Mouse (Mus musculus) T-cell, adult 2 months (primary cell): ENCODE measurements at regions not wholly inside any gene's neighbourhood (a gene's known extent, or its start where the extent isn't known, plus 50 kb on each side); places are given as distances from the start of the nearest gene placed in this dataset.
"Not testable (repeated sequence)": the region's sequence is repeated elsewhere in the genome, so short reads cannot be mapped to it uniquely, and the experiment has no call there.

Experiments
- DNase-seq: peaks from one replicate; pipeline ENCODE4 v3.0.0; 2022; ENCODE audit warnings: low spot score

DNA sequence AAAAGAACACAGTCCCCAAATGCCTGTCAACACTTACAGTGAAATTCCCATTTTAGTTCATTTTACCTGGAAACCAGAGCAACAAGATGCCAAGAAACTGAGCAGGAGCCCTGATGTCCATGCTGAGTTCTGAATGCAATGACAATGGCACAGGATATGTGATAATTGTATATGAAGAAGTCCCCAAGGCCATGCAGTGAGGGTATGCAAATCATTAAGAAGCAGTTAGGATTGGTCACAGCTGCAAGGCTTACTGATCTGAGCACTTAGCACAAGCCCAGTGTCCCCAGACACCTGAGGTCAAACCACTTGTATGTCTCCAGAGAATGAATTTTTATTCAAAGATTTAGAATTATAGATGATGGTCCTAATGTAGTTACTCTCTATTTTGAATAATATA, 419.0 kb upstream of the Tacstd2 start:
- not testable (repeated sequence) for DNase-seq

DNA sequence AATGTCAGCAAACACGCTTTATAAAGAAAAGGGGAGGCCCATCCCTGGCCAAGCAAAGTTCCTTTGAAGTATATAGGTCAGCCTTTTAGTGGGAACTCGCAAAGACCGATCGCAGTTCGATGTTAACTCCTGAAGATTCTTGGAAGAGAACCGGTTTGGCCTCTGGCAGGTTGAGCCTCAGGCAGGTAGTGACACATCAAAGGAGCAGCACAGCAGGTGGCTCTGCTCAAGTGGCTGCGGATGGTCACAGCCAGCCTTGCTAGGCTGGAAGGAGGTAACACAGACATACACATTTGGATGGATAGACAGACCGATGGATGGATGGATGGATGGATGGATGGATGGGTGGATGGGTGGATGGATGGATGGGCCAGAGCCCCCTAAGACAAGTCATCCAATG, 395.9 kb upstream of the Tacstd2 start:
- not testable (repeated sequence) for DNase-seq

GRCm38 (mm10) chr6:67922537-67922936, 386.9 kb upstream of the Tacstd2 start:
- no peak for DNase-seq

- no peak for DNase-seq
Observed at GRCm38 (mm10) chr6:67913903-67914302, 378.3 kb upstream of the Tacstd2 start.

DNA sequence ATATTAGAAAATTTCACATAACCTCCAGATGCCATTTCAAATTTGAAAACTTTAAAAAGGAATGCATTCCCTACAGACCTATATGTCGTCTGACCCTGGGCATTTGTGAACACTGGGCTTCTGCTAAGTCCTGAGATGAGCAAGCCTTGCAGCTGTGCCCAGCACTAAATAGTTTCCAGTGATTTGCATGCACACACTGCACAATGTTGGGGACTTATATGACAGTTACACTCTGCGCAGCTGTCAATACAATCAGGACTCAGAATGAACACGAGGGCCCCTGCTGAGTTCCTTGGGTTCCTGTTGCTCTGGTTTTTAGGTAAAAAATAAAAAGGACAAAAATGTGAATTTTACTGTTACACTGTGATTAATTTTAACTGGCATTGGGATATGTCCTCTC, 377.7 kb upstream of the Tacstd2 start:
- no peak for DNase-seq

DNA sequence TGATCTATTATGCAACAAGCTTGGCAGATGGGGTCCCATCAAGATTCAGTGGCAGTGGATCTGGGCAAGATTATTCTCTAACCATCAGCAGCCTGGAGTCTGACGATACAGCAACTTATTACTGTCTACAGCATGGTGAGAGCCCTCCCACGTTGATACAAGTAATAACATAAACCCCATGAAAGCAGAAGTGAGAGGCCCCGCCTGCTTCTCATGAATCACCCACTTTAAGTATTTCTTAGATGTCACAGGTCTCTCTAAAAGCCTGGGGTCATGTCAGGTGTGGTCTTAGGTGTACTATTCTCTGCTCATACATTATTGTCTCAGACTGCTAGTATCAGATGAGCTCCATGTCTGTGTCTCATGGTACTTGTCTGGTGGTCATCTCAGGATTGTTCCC, 360.9 kb upstream of the Tacstd2 start:
- DNase-seq, result no peak

DNA sequence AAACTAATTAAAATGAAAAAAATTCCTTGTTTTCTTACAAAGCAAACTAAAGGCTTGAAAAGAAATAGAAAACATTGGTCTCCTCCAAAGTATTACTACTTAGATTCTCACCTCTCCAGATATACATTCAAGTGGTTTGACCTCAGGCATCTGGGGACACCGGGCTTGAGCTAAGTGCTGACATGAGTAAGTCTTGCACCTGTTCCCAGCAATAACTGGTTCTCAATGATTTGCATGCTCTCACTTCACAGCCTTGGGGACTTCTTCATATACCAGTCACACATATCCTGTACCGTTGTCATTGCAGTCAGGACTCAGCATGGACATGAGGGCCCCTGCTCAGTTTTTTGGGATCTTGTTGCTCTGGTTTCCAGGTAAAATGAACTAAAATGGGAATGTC, 360.3 kb upstream of the Tacstd2 start:
- DNase-seq, result no peak

- no peak for DNase-seq
Observed at GRCm38 (mm10) chr6:67887586-67887985, 352.0 kb upstream of the Tacstd2 start.

DNA sequence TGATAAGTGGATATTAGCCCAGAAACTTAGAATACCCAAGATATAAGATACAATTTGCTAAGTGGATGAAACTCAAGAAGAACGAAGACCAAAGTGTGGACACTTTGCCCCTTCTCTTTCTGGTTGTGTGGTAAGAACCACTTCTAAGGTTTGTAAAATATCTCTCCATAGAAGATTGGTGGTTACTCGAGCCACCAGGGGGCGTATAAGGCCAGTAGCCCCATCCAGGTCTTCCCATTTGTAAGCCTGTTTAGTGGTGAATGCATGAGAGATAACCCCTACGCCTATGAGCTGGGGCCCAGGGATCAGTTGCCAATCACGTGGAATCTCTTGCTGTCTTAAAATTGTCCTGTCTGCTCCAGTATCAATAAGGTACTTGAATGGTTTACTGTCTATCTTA, 349.3 kb upstream of the Tacstd2 start:
- DNase-seq, result no peak

DNA sequence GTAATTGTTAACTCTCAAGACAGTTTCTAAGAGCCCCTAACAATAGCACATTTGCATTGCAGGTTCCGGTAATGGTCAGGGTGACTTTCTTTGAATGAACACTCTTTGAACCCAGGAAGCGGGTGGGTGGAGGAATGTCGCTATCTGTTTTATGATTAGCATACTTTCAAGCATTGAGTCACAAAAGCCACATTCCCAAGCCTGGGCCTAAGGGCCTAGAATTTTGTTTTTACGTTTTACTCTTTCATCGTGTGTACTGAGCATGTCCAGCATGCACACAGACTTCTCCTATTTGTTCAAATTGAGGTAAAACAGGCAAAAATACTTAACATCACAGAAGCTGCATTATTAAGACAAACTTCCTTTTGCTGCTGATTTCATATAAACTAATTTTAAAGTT, 345.9 kb upstream of the Tacstd2 start:
- DNase-seq, result not testable (repeated sequence)

DNA sequence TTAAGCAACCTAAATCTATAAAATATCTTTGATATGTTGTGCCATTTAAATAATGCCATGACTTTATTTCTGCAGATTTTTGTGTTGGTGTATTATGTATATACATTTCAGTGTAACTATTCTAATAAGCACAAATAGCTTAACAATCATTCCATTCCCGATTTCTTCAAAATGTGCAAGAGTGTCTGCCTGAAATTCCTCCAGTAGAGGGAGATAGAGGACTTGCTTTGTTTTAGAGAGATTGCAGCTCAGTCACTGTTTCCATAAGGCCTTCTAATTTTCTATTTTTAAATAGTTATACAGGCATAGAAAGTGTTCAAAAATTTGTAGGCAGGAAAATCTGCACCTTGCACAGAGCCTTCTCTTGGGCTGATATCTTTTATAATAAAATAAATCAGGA, 322.3 kb upstream of the Tacstd2 start:
- DNase-seq, result not testable (repeated sequence)

DNA sequence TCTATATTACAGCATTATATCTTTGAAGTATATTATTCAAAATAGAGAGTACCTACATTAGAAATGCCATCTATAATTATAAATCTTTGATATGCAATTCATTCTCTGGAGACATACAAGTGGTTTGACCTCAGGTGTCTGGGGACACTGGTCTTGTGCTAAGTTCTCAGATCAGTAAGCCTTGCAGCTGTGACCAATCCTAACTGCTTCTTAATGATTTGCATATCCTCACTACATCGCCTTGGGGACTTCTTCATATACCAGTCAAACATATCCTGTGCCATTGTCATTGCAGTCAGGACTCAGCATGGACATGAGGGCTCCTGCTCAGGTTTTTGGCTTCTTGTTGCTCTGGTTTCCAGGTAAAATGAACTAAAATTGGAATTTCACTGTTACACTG, 303.9 kb upstream of the Tacstd2 start:
- not testable (repeated sequence) for DNase-seq

GRCm38 (mm10) chr6:67812478-67812877, 276.9 kb upstream of the Tacstd2 start:
- not testable (repeated sequence) for DNase-seq

GRCm38 (mm10) chr6:67791393-67791792, 255.8 kb upstream of the Tacstd2 start:
- no peak for DNase-seq

DNA sequence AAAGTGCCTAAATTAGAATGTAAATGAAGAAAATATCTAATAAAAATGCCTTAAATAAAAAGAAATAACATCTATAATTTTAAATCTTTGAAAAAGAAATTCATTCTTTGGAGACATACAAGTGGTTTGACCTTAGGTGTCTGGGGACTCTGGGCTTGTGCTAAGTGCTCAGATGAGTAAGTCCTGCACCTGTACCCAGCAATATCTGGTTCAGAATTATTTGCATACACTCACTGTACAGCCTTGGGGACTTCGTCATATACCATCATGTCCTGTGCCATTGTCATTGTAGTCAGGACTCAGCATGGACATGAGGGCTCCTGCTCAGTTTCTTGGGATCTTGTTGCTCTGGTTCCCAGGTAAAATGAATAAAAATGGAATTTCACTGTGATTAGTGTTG, 255.1 kb upstream of the Tacstd2 start:
- DNase-seq, result no peak

- DNase-seq, result no peak
Observed at GRCm38 (mm10) chr6:67787091-67787765, 251.6 kb upstream of the Tacstd2 start.

GRCm38 (mm10) chr6:67778883-67779282, 243.3 kb upstream of the Tacstd2 start:
- no peak for DNase-seq

DNA sequence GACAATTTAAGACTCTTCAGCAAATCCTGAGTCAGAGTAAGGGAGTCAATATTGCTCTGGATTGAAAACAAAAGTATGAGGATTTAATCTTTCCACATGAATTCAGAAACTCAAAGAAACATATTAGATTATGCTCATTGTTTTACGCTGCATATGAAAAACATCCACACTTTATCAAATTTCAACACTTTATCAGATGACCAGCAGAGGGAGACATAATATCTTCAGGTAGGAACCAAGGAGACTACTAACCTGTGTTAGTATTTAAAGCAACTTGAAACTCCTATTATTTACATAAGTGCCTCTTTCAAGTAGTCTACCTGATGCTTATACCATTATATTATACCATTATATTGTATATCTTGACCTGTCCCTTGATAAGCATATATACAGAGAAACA, 218.5 kb upstream of the Tacstd2 start:
- not testable (repeated sequence) for DNase-seq

GRCm38 (mm10) chr6:67725611-67726010, 190.0 kb upstream of the Tacstd2 start:
- DNase-seq, result no peak

DNA sequence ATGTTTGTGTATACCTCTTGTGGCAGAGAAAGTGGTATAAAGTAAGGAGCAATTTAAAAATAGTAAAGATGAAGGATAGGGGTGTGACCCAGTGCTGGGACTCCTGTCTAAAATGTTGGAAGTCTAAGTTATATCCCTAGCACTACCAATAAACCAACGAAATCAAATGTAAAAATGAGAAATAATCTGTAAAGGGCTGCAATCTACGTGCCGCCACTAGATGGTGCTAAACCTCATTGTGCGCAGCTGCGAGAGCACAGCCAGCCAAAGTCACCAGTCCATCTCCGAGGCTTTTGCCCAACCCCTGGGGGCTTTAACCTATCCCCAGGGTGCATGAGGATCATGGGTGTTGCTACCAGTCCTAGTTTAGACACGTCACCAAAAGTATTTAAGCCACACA, 163.4 kb upstream of the Tacstd2 start:
- DNase-seq, result not testable (repeated sequence)

DNA sequence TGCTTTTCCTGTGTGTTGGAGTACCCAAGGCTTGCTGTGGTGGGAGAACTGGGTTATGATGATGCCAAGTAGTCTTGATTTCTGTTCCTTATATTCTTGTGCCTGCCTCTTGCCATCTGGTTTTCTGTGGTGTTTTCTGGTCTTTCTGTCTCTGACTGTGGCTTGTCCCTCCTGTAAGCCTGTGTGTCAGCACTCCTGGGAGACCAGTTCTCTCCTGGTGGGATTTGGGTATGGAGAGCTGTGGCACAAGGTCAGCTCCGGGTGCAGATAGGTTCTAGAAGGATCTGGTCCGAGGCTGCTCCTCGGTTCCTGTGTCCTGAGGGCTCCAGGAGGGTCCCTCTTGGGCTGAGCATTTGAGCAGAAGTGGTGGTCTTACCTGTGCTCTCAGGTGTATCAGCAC, 155.4 kb upstream of the Tacstd2 start:
- peak; percentile 3 for DNase-seq

GRCm38 (mm10) chr6:67683105-67683504, 147.5 kb upstream of the Tacstd2 start:
- DNase-seq, result not testable (repeated sequence)

- not testable (repeated sequence) for DNase-seq
Observed at GRCm38 (mm10) chr6:67681641-67682040, 146.0 kb upstream of the Tacstd2 start.

DNA sequence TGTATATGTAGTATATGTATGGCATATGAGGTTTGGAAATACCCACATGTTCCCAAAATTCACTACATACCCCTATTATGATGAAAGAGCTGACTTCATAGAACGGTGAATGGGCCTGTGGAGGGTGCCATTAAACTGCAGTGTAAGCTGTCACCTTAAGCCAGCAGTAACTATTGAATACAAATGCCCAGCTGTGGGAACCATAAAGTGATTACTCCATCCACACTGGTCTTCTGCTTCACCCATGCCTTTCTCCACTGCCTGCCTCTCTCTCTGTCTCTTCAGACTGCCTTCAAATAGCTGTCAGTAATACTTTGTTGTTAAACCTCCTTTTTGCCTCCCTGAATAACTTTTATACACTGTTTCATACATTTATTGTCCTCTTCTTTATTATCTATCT, 143.5 kb upstream of the Tacstd2 start:
- not testable (repeated sequence) for DNase-seq
